In genomic region chr15:83226066-83226834, GRCm38 (mm10) we compare ENCODE assay signal across 16 mouse cellular contexts. TPM values are rescaled to one million over a fixed set of nuclear protein-coding genes. Genes with fewer than 3 reads are reported as not detected.
DNase-seq lines count a peak whose midpoint lies in the region; ATAC-seq lines count a peak whose summit lies in the region.
"Had no signal": no experiment of that assay in that cellular context is flagged by ENCODE, and none has a peak within 500 bp of the region (broad histone marks: within the 10 kb centered on the region; RNA-seq: fewer than 3 reads in every experiment).

No protein-coding gene starts in this region.

- H3K4me2 ChIP-seq in midbrain, embryonic 11.5 days: no peak overlapping the region
- no peak overlapping the region for H3K4me2 ChIP-seq in intestine, embryonic 16.5 days (ENCODE audit: low read depth, low read length)
- H3K4me2 ChIP-seq in forebrain, embryonic 16.5 days (ENCODE audit: low read length): no peak overlapping the region
- H3K4me2 ChIP-seq in forebrain, embryonic 11.5 days (ENCODE audit: low read depth, low read length, severe bottlenecking): no peak overlapping the region
- H3K4me2 ChIP-seq: heart, embryonic 13.5 days; hindbrain, embryonic 15.5 days; liver, embryonic 13.5 days; midbrain, embryonic 13.5 days had no signal

- no peak overlapping the region for H3K27ac ChIP-seq in midbrain, embryonic 11.5 days (ENCODE audit: low read depth, low read length)
- no peak overlapping the region for H3K27ac ChIP-seq in midbrain, embryonic 10.5 days (replicated peaks)
- H3K27ac ChIP-seq in intestine, embryonic 16.5 days (ENCODE audit: low read length): peak overlapping the region; percentile 29; the same call in 1 of the 2 replicates
- H3K27ac ChIP-seq in forebrain, embryonic 16.5 days (ENCODE audit: low read length): no peak overlapping the region
- no peak overlapping the region for H3K27ac ChIP-seq in forebrain, embryonic 11.5 days (ENCODE audit: low read depth, low read length)
- H3K27ac ChIP-seq: heart, embryonic 13.5 days; hindbrain, embryonic 15.5 days; liver, embryonic 13.5 days; midbrain, embryonic 13.5 days had no signal

- H3K27me3 ChIP-seq in midbrain, embryonic 11.5 days (ENCODE audit: control insufficient read depth, insufficient read depth, low read length): no peaks in the 10 kb centered on the region
- no peaks in the 10 kb centered on the region for H3K27me3 ChIP-seq in midbrain, embryonic 10.5 days (ENCODE audit: low read depth, poor library complexity, severe bottlenecking)
- H3K27me3 ChIP-seq in intestine, embryonic 16.5 days (replicated peaks; ENCODE audit: control insufficient read depth, insufficient read depth, low read length): no peaks in the 10 kb centered on the region
- H3K27me3 ChIP-seq in forebrain, embryonic 16.5 days (replicated peaks; ENCODE audit: control insufficient read depth, insufficient read depth, low read length): no peaks in the 10 kb centered on the region
- H3K27me3 ChIP-seq in forebrain, embryonic 11.5 days (ENCODE audit: control insufficient read depth, insufficient read depth, low read length): no peaks in the 10 kb centered on the region
- H3K27me3 ChIP-seq: heart, embryonic 13.5 days; hindbrain, embryonic 15.5 days; liver, embryonic 13.5 days; midbrain, embryonic 13.5 days had no signal

- intact Hi-C loops in heart, postnatal 25 days (cut with DNase I): no loop called here

- WGBS in midbrain, embryonic 11.5 days: 85% methylated on average over 9 of the region's 9 CpGs
- WGBS in midbrain, embryonic 10.5 days: 93% methylated on average over 9 of the region's 9 CpGs
- 75% methylated on average over 9 of the region's 9 CpGs for WGBS in intestine, embryonic 16.5 days
- WGBS in forebrain, embryonic 16.5 days: 82% methylated on average over 9 of the region's 9 CpGs
- WGBS in forebrain, embryonic 11.5 days: 82% methylated on average over 9 of the region's 9 CpGs

- peaks cover 14% of the 10 kb centered on the region for H3K4me1 ChIP-seq in midbrain, embryonic 11.5 days (ENCODE audit: control insufficient read depth, insufficient read depth, low read length)
- H3K4me1 ChIP-seq in midbrain, embryonic 10.5 days: peaks cover 24% of the 10 kb centered on the region
- peaks cover 26% of the 10 kb centered on the region for H3K4me1 ChIP-seq in intestine, embryonic 16.5 days (ENCODE audit: control insufficient read depth, insufficient read depth, low read length)
- H3K4me1 ChIP-seq in forebrain, embryonic 16.5 days (replicated peaks; ENCODE audit: control insufficient read depth, insufficient read depth, low read length): peaks cover 4% of the 10 kb centered on the region; the same call in 1 of the 2 replicates
- peaks cover 2% of the 10 kb centered on the region; the same call in 1 of the 2 replicates for H3K4me1 ChIP-seq in forebrain, embryonic 11.5 days (replicated peaks; ENCODE audit: control insufficient read depth, insufficient read depth, low read length)

- no peaks in the 10 kb centered on the region for H3K36me3 ChIP-seq in midbrain, embryonic 11.5 days (ENCODE audit: control insufficient read depth, insufficient read depth, low read length)
- no peaks in the 10 kb centered on the region for H3K36me3 ChIP-seq in midbrain, embryonic 10.5 days
- H3K36me3 ChIP-seq in intestine, embryonic 16.5 days (ENCODE audit: control insufficient read depth, insufficient read depth, low read length): no peaks in the 10 kb centered on the region
- no peaks in the 10 kb centered on the region for H3K36me3 ChIP-seq in forebrain, embryonic 16.5 days (ENCODE audit: control insufficient read depth, insufficient read depth)
- no peaks in the 10 kb centered on the region for H3K36me3 ChIP-seq in forebrain, embryonic 11.5 days (ENCODE audit: control insufficient read depth, insufficient read depth, low read length)
- H3K36me3 ChIP-seq: heart, embryonic 13.5 days; hindbrain, embryonic 15.5 days; liver, embryonic 13.5 days; midbrain, embryonic 13.5 days had no signal

- no peak overlapping the region for H3K9ac ChIP-seq in midbrain, embryonic 11.5 days (ENCODE audit: low read length)
- H3K9ac ChIP-seq in intestine, embryonic 16.5 days (ENCODE audit: low read depth, low read length): no peak overlapping the region
- no peak overlapping the region for H3K9ac ChIP-seq in forebrain, embryonic 16.5 days (replicated peaks; ENCODE audit: low read depth, low read length)
- H3K9ac ChIP-seq in forebrain, embryonic 11.5 days (ENCODE audit: low read length): no peak overlapping the region
- H3K9ac ChIP-seq: forebrain, postnatal 0 days; heart, embryonic 13.5 days; hindbrain, embryonic 15.5 days; liver, embryonic 13.5 days; midbrain, embryonic 13.5 days had no signal

- no peak overlapping the region for H3K4me3 ChIP-seq in midbrain, embryonic 11.5 days (ENCODE audit: low read depth, low read length)
- H3K4me3 ChIP-seq in midbrain, embryonic 10.5 days: no peak overlapping the region
- H3K4me3 ChIP-seq in intestine, embryonic 16.5 days (ENCODE audit: low read length): no peak overlapping the region
- no peak overlapping the region for H3K4me3 ChIP-seq in forebrain, embryonic 16.5 days (replicated peaks; ENCODE audit: low read length)
- no peak overlapping the region for H3K4me3 ChIP-seq in forebrain, embryonic 11.5 days (ENCODE audit: low read depth, low read length)
- H3K4me3 ChIP-seq: heart, embryonic 13.5 days; hindbrain, embryonic 15.5 days; liver, embryonic 13.5 days; midbrain, embryonic 13.5 days had no signal

- no peak for ATAC-seq in midbrain, embryonic 11.5 days (ENCODE audit: low FRiP score)
- ATAC-seq in intestine, embryonic 16.5 days: no peak
- ATAC-seq in forebrain, embryonic 16.5 days: no peak
- no peak for ATAC-seq in forebrain, embryonic 11.5 days (replicated peaks; ENCODE audit: low FRiP score)
- ATAC-seq: forebrain, postnatal 0 days; midbrain, embryonic 13.5 days had no signal

- peak; percentile 73 for DNase-seq in heart, adult 8-10 months (ENCODE audit: low spot score)
- no peak for DNase-seq in heart, postnatal 25 days (ENCODE audit: low spot score)
- DNase-seq in midbrain, embryonic 11.5 days (ENCODE audit: low spot score, missing footprints): peak; percentile 71
- no peak for DNase-seq in midbrain, embryonic 10.5 days (ENCODE audit: low spot score)
- DNase-seq in forebrain, embryonic 11.5 days (ENCODE audit: low spot score): no peak
- DNase-seq: forebrain, postnatal 0 days; kidney, postnatal 10 days; layer of hippocampus, adult 9-11 months; liver, embryonic 13.5 days had no signal

- no peaks in the 10 kb centered on the region for H3K9me3 ChIP-seq in midbrain, embryonic 11.5 days (ENCODE audit: control insufficient read depth, low read length)
- no peaks in the 10 kb centered on the region for H3K9me3 ChIP-seq in midbrain, embryonic 10.5 days (replicated peaks)
- no peaks in the 10 kb centered on the region for H3K9me3 ChIP-seq in intestine, embryonic 16.5 days (ENCODE audit: control insufficient read depth, low read length)
- H3K9me3 ChIP-seq in forebrain, embryonic 16.5 days (ENCODE audit: control insufficient read depth, low read length): no peaks in the 10 kb centered on the region
- no peaks in the 10 kb centered on the region for H3K9me3 ChIP-seq in forebrain, embryonic 11.5 days (ENCODE audit: control insufficient read depth, low read length)
- H3K9me3 ChIP-seq: heart, embryonic 13.5 days; hindbrain, embryonic 15.5 days; liver, embryonic 13.5 days; midbrain, embryonic 13.5 days had no signal

RNA-seq across cellular contexts. Expression of gene A4galt, which starts 25.3 kb away (rescaled TPM):
- total RNA-seq in heart, adult 8-10 months (2022): 1 to 10 TPM; 4.2 to 8.7 (median 5.8) TPM
- 1 to 10 TPM; 4.8 to 6.5 TPM for total RNA-seq in heart, postnatal 25 days (2021)
- polyA plus RNA-seq in midbrain, embryonic 11.5 days (2014; fragmentation: Nextera tagmentation; extraction: Ambion mirVana): 1.4 and 1.6 TPM in 2 replicates
- polyA plus RNA-seq in midbrain, embryonic 10.5 days (2016; fragmentation: Nextera tagmentation; extraction: Ambion mirVana): 0.75 and 1.7 TPM in 2 replicates
- 3.9 and 4.2 TPM in 2 replicates for polyA plus RNA-seq in intestine, embryonic 16.5 days (2015; fragmentation: Nextera tagmentation; extraction: Ambion mirVana)
- polyA plus RNA-seq in forebrain, embryonic 16.5 days (2015; fragmentation: Nextera tagmentation; extraction: Ambion mirVana): 2.4 and 2.8 TPM in 2 replicates
- 1.1 and 1.7 TPM in 2 replicates for polyA plus RNA-seq in forebrain, embryonic 11.5 days (2014; fragmentation: Nextera tagmentation; extraction: Ambion mirVana)
- total RNA-seq: common myeloid progenitor, adult 5-6 weeks; MEL had no signal

RNA-seq across cellular contexts. Expression of gene Cyb5r3, which starts 53.9 kb away (rescaled TPM):
- 100 to 1,000 TPM in 2 of 4 experiments, 10 to 100 TPM in 2; 81.4 to 113 (median 96.2) TPM for total RNA-seq in heart, adult 8-10 months (2022)
- total RNA-seq in heart, postnatal 25 days (2021): 10 to 100 TPM; 80.4 to 85.5 TPM
- polyA plus RNA-seq in midbrain, embryonic 11.5 days (2014; fragmentation: Nextera tagmentation; extraction: Ambion mirVana): 156 and 161 TPM in 2 replicates
- 218 and 255 TPM in 2 replicates for polyA plus RNA-seq in midbrain, embryonic 10.5 days (2016; fragmentation: Nextera tagmentation; extraction: Ambion mirVana)
- polyA plus RNA-seq in intestine, embryonic 16.5 days (2015; fragmentation: Nextera tagmentation; extraction: Ambion mirVana): 283 and 299 TPM in 2 replicates
- polyA plus RNA-seq in forebrain, embryonic 16.5 days (2015; fragmentation: Nextera tagmentation; extraction: Ambion mirVana): 92.1 and 112 TPM in 2 replicates
- 161 and 181 TPM in 2 replicates for polyA plus RNA-seq in forebrain, embryonic 11.5 days (2014; fragmentation: Nextera tagmentation; extraction: Ambion mirVana)

Comparison
In these comparisons a context has a peak if more than half of its experiments do, and no peak if none do; other contexts are left out.
1. DNase-seq: peak in heart, adult 8-10 months (single experiment) and midbrain, embryonic 11.5 days (single experiment); none in heart, postnatal 25 days (single experiment), midbrain, embryonic 10.5 days (single experiment) and forebrain, embryonic 11.5 days (single experiment).